Mouse (Mus musculus): ENCODE data around the gene Poldip3. TPM values are rescaled to one million over a fixed set of nuclear protein-coding genes. Genes with fewer than 3 reads are reported as not detected.

Poldip3 gene
- polyA plus RNA-seq, 1 experiment from 2014 or later, result 88.6 TPM

DNA sequence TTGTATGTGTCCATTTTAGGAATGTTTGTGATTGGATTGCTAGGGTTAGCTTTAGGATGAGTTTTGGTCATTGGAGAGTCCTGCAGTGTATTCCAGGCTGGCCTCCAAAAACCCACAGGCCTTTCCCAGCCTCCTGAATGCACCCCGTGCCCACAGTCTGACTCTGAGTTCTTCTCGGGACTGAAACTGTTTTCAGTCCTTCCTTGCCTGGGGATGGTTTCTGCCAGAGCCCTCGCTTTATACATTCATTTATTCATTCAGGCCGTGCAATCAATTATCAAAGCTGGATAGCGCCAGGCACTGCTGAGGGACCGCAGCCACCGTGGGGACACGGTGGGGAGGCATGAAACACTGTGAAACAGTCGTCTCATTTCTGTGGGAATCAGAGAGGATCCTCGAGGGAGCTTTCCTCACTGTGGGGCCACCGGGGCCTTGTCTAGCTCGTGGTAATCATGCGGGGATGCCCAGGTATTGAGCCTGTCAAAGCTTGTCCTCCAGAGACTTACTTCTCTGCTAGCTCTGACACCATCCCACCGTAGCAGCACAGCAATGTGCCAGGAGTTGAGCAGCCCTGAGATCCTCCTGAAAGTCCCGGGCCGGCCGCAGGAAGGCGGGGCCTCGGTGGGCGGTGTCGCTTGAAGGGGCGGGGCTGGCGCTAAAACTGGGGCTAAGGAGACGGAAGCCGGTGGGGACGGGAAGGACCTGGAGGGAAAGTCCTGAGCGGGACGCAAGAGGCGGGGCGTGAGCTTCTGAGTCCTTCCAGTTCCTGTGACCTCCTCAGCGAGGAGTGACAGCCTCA lies 49.5 kb downstream of the Poldip3 start:
- 3% methylated on average over 31 of the region's 31 CpGs for WGBS
- H3K4me2 ChIP-seq (ENCODE audit: low read length), result peak overlapping the region; percentile 93
- H3K36me3 ChIP-seq (ENCODE audit: insufficient read depth, low read length), result no peaks in the 10 kb centered on the region
- peak overlapping the region; percentile 86 for H3K9ac ChIP-seq (ENCODE audit: low read depth, low read length)
- no peaks in the 10 kb centered on the region for H3K9me3 ChIP-seq (replicated peaks; ENCODE audit: low read length)
- peak overlapping the region; percentile 76; the same call in 1 of the 2 replicates for H3K27ac ChIP-seq
- peak overlapping the region; percentile 60 for H3K4me3 ChIP-seq (replicated peaks; ENCODE audit: low read depth, low read length)
- H3K4me1 ChIP-seq (replicated peaks; ENCODE audit: insufficient read depth, low read length), result peaks cover 8% of the 10 kb centered on the region; the same call in 1 of the 2 replicates
- DNase-seq (ENCODE audit: low spot score), result peak; percentile 97
- H3K27me3 ChIP-seq (ENCODE audit: insufficient read depth, low read length), result no peaks in the 10 kb centered on the region
- peak; percentile 92 for ATAC-seq (replicated peaks; ENCODE audit: low FRiP score, low read depth)
- no peak for TF ChIP-seq CTCF (IDR thresholded peaks at IDR 0.05; ENCODE audit: low read depth)

- no peaks in the 10 kb centered on the region for H3K36me3 ChIP-seq (ENCODE audit: insufficient read depth, low read length)
- no peaks in the 10 kb centered on the region for H3K27me3 ChIP-seq (ENCODE audit: insufficient read depth, low read length)
- DNase-seq (ENCODE audit: low spot score), result peak; percentile 56
- no peak overlapping the region for H3K4me2 ChIP-seq (ENCODE audit: low read length)
- H3K9ac ChIP-seq (ENCODE audit: low read depth, low read length), result no peak overlapping the region
- H3K9me3 ChIP-seq (replicated peaks; ENCODE audit: low read length), result no peaks in the 10 kb centered on the region
- no peak overlapping the region for H3K27ac ChIP-seq
- 45% methylated on average over 2 of the region's 2 CpGs for WGBS
- ATAC-seq (replicated peaks; ENCODE audit: low FRiP score, low read depth), result no peak
- no peak overlapping the region for H3K4me3 ChIP-seq (replicated peaks; ENCODE audit: low read depth, low read length)
- TF ChIP-seq CTCF (IDR thresholded peaks at IDR 0.05; ENCODE audit: low read depth), result peak; percentile 59
- H3K4me1 ChIP-seq (replicated peaks; ENCODE audit: insufficient read depth, low read length), result peaks cover 8% of the 10 kb centered on the region; the same call in 1 of the 2 replicates
These were observed 53.2 kb downstream of the Poldip3 start for GRCm38 (mm10) chr15:83095950-83096349.

DNA sequence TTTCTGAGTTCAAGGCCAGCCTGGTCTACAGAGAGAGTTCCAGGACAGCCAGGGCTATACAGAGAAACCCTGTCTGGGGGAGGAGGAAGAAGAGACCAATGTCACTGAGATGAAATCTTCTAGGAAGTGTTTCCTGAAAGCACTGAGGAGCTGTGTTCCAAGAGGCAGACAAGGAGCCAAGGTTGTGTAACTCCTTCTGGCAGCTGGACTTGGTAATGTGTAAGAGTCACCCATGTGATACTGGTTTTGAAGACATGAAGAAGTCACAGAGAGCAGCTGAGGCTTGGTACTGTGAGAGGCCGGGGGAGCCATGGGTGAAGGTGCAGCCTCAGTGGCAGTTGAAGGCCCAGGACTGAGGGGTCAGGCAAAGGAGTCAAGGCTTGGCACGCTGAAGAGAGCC lies 55.5 kb downstream of the Poldip3 start:
- 87% methylated on average over 2 of the region's 2 CpGs for WGBS
- H3K9me3 ChIP-seq (replicated peaks; ENCODE audit: low read length), result no peaks in the 10 kb centered on the region
- H3K27ac ChIP-seq, result no peak overlapping the region
- ATAC-seq (replicated peaks; ENCODE audit: low FRiP score, low read depth), result no peak
- no peak for DNase-seq (ENCODE audit: low spot score)
- H3K27me3 ChIP-seq (ENCODE audit: insufficient read depth, low read length), result no peaks in the 10 kb centered on the region
- H3K4me1 ChIP-seq (replicated peaks; ENCODE audit: insufficient read depth, low read length), result no peaks in the 10 kb centered on the region
- no peaks in the 10 kb centered on the region for H3K36me3 ChIP-seq (ENCODE audit: insufficient read depth, low read length)
- TF ChIP-seq CTCF (IDR thresholded peaks at IDR 0.05; ENCODE audit: low read depth), result no peak
- no peak overlapping the region for H3K4me2 ChIP-seq (ENCODE audit: low read length)
- no peak overlapping the region for H3K4me3 ChIP-seq (replicated peaks; ENCODE audit: low read depth, low read length)
- no peak overlapping the region for H3K9ac ChIP-seq (ENCODE audit: low read depth, low read length)

DNA sequence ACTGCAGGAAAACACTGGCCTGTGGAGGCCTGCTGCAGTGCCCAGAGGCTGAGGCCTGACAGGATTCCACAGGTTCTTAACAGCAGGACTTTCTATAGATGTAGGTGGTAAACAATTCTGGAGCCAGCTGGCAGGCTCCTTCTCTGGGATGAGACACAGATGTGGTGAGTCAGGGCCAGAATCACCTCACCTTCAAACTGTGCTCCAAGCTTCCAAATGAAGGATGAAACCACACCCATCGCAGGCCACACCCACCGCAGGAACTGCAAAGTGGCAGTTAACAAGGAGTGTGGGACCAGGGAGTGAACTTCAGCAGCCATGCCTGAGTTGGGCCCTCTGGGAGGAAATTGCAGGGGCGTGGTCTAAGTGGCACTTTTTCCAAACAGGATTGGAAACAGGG lies 58.3 kb downstream of the Poldip3 start:
- no peak overlapping the region for H3K9ac ChIP-seq (ENCODE audit: low read depth, low read length)
- no peaks in the 10 kb centered on the region for H3K36me3 ChIP-seq (ENCODE audit: insufficient read depth, low read length)
- no peak overlapping the region for H3K27ac ChIP-seq
- H3K27me3 ChIP-seq (ENCODE audit: insufficient read depth, low read length), result no peaks in the 10 kb centered on the region
- H3K4me1 ChIP-seq (replicated peaks; ENCODE audit: insufficient read depth, low read length), result no peaks in the 10 kb centered on the region
- no peak for TF ChIP-seq CTCF (IDR thresholded peaks at IDR 0.05; ENCODE audit: low read depth)
- no peak overlapping the region for H3K4me2 ChIP-seq (ENCODE audit: low read length)
- no peak for ATAC-seq (replicated peaks; ENCODE audit: low FRiP score, low read depth)
- no peak overlapping the region for H3K4me3 ChIP-seq (replicated peaks; ENCODE audit: low read depth, low read length)
- no peaks in the 10 kb centered on the region for H3K9me3 ChIP-seq (replicated peaks; ENCODE audit: low read length)
- DNase-seq (ENCODE audit: low spot score), result no peak
- WGBS, result 42% methylated on average over 3 of the region's 3 CpGs

- Histone ChIP-seq H3K9ac (ENCODE audit: low read depth, low read length) (no peak within 1 kb of the TSS), H3K4me2 (ENCODE audit: low read length) (no peak within 1 kb of the TSS), H3K4me3 (replicated peaks; ENCODE audit: low read depth, low read length) (no peak within 1 kb of the TSS), H3K9me3 (replicated peaks; ENCODE audit: low read length) (no peaks in the 10 kb centered on the region), H3K4me1 (replicated peaks; ENCODE audit: insufficient read depth, low read length) (no peaks in the 10 kb centered on the region), H3K27me3 (ENCODE audit: insufficient read depth, low read length) (no peaks in the 10 kb centered on the region), H3K27ac (no peak within 1 kb of the TSS), H3K36me3 (ENCODE audit: insufficient read depth, low read length) (no peaks in the 10 kb centered on the region)
- no peak for DNase-seq (ENCODE audit: low spot score)
- 16% methylated on average over 7 of the region's 7 CpGs for WGBS
- ATAC-seq (replicated peaks; ENCODE audit: low FRiP score, low read depth), result no peak
- no peak for TF ChIP-seq CTCF (IDR thresholded peaks at IDR 0.05; ENCODE audit: low read depth)
These were observed 59.9 kb downstream of the Poldip3 start, which contains the start of gene Serhl for GRCm38 (mm10) chr15:83089429-83089605. Serhl (plus strand) TSS chr15:83089506.

- ATAC-seq (replicated peaks; ENCODE audit: low FRiP score, low read depth) (no peak), DNase-seq (ENCODE audit: low spot score) (no peak)
- Histone ChIP-seq H3K4me3 (replicated peaks; ENCODE audit: low read depth, low read length) (no peak overlapping the region), H3K4me1 (replicated peaks; ENCODE audit: insufficient read depth, low read length) (no peaks in the 10 kb centered on the region), H3K27ac (no peak overlapping the region), H3K36me3 (ENCODE audit: insufficient read depth, low read length) (no peaks in the 10 kb centered on the region), H3K9ac (ENCODE audit: low read depth, low read length) (no peak overlapping the region), H3K9me3 (replicated peaks; ENCODE audit: low read length) (no peaks in the 10 kb centered on the region), H3K4me2 (ENCODE audit: low read length) (no peak overlapping the region), H3K27me3 (ENCODE audit: insufficient read depth, low read length) (no peaks in the 10 kb centered on the region)
- 7% methylated on average over 27 of the region's 27 CpGs for whole genome bisulfite sequencing
- TF ChIP-seq CTCF (IDR thresholded peaks at IDR 0.05; ENCODE audit: low read depth), result no peak
These were observed 60.4 kb downstream of the Poldip3 start for GRCm38 (mm10) chr15:83088495-83089428.

Data from kidney, postnatal 0 days (tissue).